In the genomic region with DNA sequence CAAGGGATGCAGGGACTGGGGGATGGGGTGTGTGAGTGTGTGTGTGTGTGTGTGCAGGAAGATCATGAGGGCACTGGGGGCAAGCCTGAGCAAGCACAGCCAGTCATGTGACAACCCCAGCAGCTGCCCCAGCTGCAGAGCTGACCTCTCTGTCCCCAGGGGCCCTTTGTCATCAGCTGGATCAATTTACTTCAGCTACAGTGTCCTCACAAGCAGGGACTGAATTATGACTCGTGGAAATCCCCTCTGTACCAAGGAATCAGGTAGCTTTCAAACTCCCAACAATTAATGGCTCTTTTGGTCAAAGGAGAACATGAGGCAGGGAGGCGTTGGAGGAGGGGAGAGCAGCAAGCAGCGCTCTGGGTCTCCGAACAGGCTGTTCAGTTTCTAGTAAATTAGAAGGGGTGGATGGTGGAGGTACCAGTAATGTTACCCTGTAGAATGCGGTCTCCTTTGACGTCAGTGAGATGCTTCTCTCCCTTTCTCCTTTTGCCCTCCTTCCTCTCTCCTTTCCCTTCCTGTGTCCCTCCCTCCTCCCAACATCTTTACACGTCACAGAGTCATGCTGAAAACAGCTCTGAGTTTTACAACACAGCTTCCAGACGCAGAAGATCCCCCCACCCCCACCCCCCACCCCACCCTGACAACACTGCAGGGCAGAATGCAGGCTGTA, we compare ENCODE assay signal across 8 mouse cellular contexts.
A peak's percentile ranks its signal among the peaks of the same experiment; 100 is the strongest.
DNase-seq lines count a peak whose midpoint lies in the region; ATAC-seq lines count a peak whose summit lies in the region.

No protein-coding gene starts in this region.

- peak; percentile 51 for ATAC-seq in forebrain, embryonic 15.5 days (replicated peaks)
- peak; percentile 63 for ATAC-seq in liver, embryonic 13.5 days (ENCODE audit: low read depth)
- peak; percentile 72 for ATAC-seq in neural tube, embryonic 14.5 days (ENCODE audit: low read depth)

- DNase-seq in cerebellum, adult 8-10 months, result peak; percentile 18
- no peak for DNase-seq in cerebellum, adult 11-12 months
- DNase-seq in adrenal gland, postnatal 10 days, result peak; percentile 61
- peak; percentile 76 for DNase-seq in induced T-regulatory cell, adult 2 months (ENCODE audit: low read depth)
- no peak for DNase-seq in liver, embryonic 13.5 days
- no peak for DNase-seq in layer of hippocampus, adult 18-20 months (ENCODE audit: low spot score in 2 of 2)

- H3K27me3 ChIP-seq in forebrain, embryonic 15.5 days, result no peaks in the 10 kb centered on the region
- no peaks in the 10 kb centered on the region for H3K27me3 ChIP-seq in liver, embryonic 13.5 days
- H3K27me3 ChIP-seq in neural tube, embryonic 14.5 days (ENCODE audit: control insufficient read depth, insufficient read depth, low read length), result no peaks in the 10 kb centered on the region

- H3K4me3 ChIP-seq in forebrain, embryonic 15.5 days, result no peak overlapping the region; the same call in 1 of the 2 replicates
- no peak overlapping the region for H3K4me3 ChIP-seq in liver, embryonic 13.5 days (replicated peaks)
- H3K4me3 ChIP-seq in neural tube, embryonic 14.5 days (ENCODE audit: low read depth, low read length), result no peak overlapping the region

- H3K27ac ChIP-seq in forebrain, embryonic 15.5 days (replicated peaks), result peak overlapping the region; percentile 81
- peak overlapping the region; percentile 73 for H3K27ac ChIP-seq in liver, embryonic 13.5 days
- H3K27ac ChIP-seq in neural tube, embryonic 14.5 days (ENCODE audit: low read depth, low read length), result peak overlapping the region; percentile 88

- H3K36me3 ChIP-seq in forebrain, embryonic 15.5 days, result no peaks in the 10 kb centered on the region
- H3K36me3 ChIP-seq in liver, embryonic 13.5 days, result no peaks in the 10 kb centered on the region
- H3K36me3 ChIP-seq in neural tube, embryonic 14.5 days (ENCODE audit: control insufficient read depth, insufficient read depth, low read length), result no peaks in the 10 kb centered on the region

- H3K9ac ChIP-seq in forebrain, embryonic 15.5 days (replicated peaks), result peak overlapping the region; percentile 19; the same call in 1 of the 2 replicates
- no peak overlapping the region for H3K9ac ChIP-seq in liver, embryonic 13.5 days
- H3K9ac ChIP-seq in neural tube, embryonic 14.5 days (replicated peaks; ENCODE audit: low read depth, low read length), result peak overlapping the region; percentile 42

- H3K4me1 ChIP-seq in forebrain, embryonic 15.5 days, result peaks cover 24% of the 10 kb centered on the region
- peaks cover 48% of the 10 kb centered on the region for H3K4me1 ChIP-seq in liver, embryonic 13.5 days (replicated peaks)
- H3K4me1 ChIP-seq in neural tube, embryonic 14.5 days (ENCODE audit: control insufficient read depth, insufficient read depth, low read length), result peaks cover 28% of the 10 kb centered on the region

- 11% methylated on average over 8 of the region's 8 CpGs for WGBS in forebrain, embryonic 15.5 days
- WGBS in liver, embryonic 13.5 days (ENCODE audit: insufficient replicate concordance), result 22% methylated on average over 8 of the region's 8 CpGs
- WGBS in neural tube, embryonic 14.5 days, result 2% methylated on average over 8 of the region's 8 CpGs

- H3K4me2 ChIP-seq in forebrain, embryonic 15.5 days (replicated peaks), result peak overlapping the region; percentile 14
- peak overlapping the region; percentile 28; the same call in 1 of the 2 replicates for H3K4me2 ChIP-seq in liver, embryonic 13.5 days
- peak overlapping the region; percentile 38 for H3K4me2 ChIP-seq in neural tube, embryonic 14.5 days (ENCODE audit: low read depth, low read length)

- no peaks in the 10 kb centered on the region for H3K9me3 ChIP-seq in forebrain, embryonic 15.5 days
- no peaks in the 10 kb centered on the region for H3K9me3 ChIP-seq in liver, embryonic 13.5 days (replicated peaks)
- no peaks in the 10 kb centered on the region for H3K9me3 ChIP-seq in neural tube, embryonic 14.5 days (ENCODE audit: control insufficient read depth, low read length)

Comparison
In these comparisons a context has a peak if more than half of its experiments do, and no peak if none do; other contexts are left out.
1. DNase-seq: peak in cerebellum, adult 8-10 months (single experiment), adrenal gland, postnatal 10 days (single experiment) and induced T-regulatory cell, adult 2 months (single experiment); none in cerebellum, adult 11-12 months (single experiment), liver, embryonic 13.5 days (single experiment) and layer of hippocampus, adult 18-20 months (0 of 2).
2. Peak in every context shown above with its lines, with median percentiles within 50 percentile points of each other: ATAC-seq, H3K27ac ChIP-seq and H3K4me2 ChIP-seq.